In the genomic region with DNA sequence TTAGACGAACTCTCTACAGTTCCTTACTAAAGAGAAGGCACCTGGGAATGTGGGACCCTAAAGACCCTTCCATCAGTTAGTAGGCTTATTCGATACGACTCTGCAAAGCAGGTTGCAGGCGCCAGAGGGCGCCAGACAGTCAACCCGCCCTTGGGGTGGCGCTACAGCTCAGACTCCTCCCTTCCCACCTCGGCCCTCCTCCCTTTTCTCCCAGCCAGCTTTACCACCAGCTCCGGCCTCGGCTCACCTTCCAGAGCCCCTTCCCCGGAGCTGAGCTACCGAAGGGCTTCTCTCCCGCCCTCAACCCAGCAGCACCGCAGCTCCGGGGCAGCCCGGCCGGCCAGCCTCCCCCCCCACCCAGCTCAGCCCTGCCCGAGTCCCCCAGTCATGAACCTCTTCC, we compare ENCODE assay signal across 8 mouse cellular contexts. TPM values are rescaled to one million over a fixed set of nuclear protein-coding genes. Genes with fewer than 3 reads are reported as not detected.
DNase-seq lines count a peak whose midpoint lies in the region; ATAC-seq and TF ChIP-seq lines count a peak whose summit lies in the region.

Gene Kdelr1, plus strand, starts transcription at position 149 of the 400 bp plus-strand sequence.

- H3K36me3 ChIP-seq in G1E (replicated peaks) = peaks cover 38% of the 10 kb centered on the region
- H3K36me3 ChIP-seq in forebrain, postnatal 0 days (ENCODE audit: insufficient read depth) = peaks cover 29% of the 10 kb centered on the region
- peaks cover 27% of the 10 kb centered on the region for H3K36me3 ChIP-seq in lung, embryonic 15.5 days

- no peaks in the 10 kb centered on the region for H3K9me3 ChIP-seq in G1E (replicated peaks)
- no peaks in the 10 kb centered on the region for H3K9me3 ChIP-seq in forebrain, postnatal 0 days (ENCODE audit: low read length)
- H3K9me3 ChIP-seq in lung, embryonic 15.5 days = no peaks in the 10 kb centered on the region

- peak within 1 kb of the TSS; percentile 85 for H3K27ac ChIP-seq in forebrain, postnatal 0 days (ENCODE audit: low read depth, low read length)
- peak within 1 kb of the TSS; percentile 92 for H3K27ac ChIP-seq in lung, embryonic 15.5 days

- H3K4me3 ChIP-seq in G1E (ENCODE audit: low read depth, low read length) = peak within 1 kb of the TSS; percentile 82
- H3K4me3 ChIP-seq in forebrain, postnatal 0 days (ENCODE audit: low read depth, low read length) = peak within 1 kb of the TSS; percentile 81
- H3K4me3 ChIP-seq in lung, embryonic 15.5 days = peak within 1 kb of the TSS; percentile 78

- H3K4me2 ChIP-seq in forebrain, postnatal 0 days (ENCODE audit: low read depth) = peak within 1 kb of the TSS; percentile 87
- peak within 1 kb of the TSS; percentile 70 for H3K4me2 ChIP-seq in lung, embryonic 15.5 days

- H3K27me3 ChIP-seq in G1E (ENCODE audit: insufficient read depth, low read length) = peaks cover 32% of the 10 kb centered on the region
- H3K27me3 ChIP-seq in forebrain, postnatal 0 days (ENCODE audit: insufficient read depth, low read length) = no peaks in the 10 kb centered on the region; the same call in 1 of the 2 replicates
- peaks cover 41% of the 10 kb centered on the region for H3K27me3 ChIP-seq in lung, embryonic 15.5 days

- peak; percentile 93 for TF ChIP-seq CTCF in G1E (IDR thresholded peaks at IDR 0.05; ENCODE audit: low read depth, low read length)
- TF ChIP-seq CTCF in forebrain, postnatal 0 days (IDR thresholded peaks at IDR 0.05; ENCODE audit: low read depth) = peak; percentile 96

- peak; percentile 96 for DNase-seq in G1E (ENCODE audit: low spot score)
- DNase-seq in cerebellum, adult 18-20 months = peak; percentile 92 to 94
- peak; percentile 95 for DNase-seq in forebrain, postnatal 0 days
- DNase-seq in heart, postnatal 4 days = peak; percentile 94
- DNase-seq in layer of hippocampus, adult 8-10 months (ENCODE audit: low spot score in 2 of 2) = peak; percentile 80 to 91
- peak; percentile 79 for DNase-seq in ovary, adult 18-20 months (ENCODE audit: low spot score)
- DNase-seq in thymus, postnatal 0 days (ENCODE audit: low spot score) = peak; percentile 90

- peaks cover 29% of the 10 kb centered on the region for H3K4me1 ChIP-seq in G1E (ENCODE audit: insufficient read depth, low read depth, low read length)
- H3K4me1 ChIP-seq in forebrain, postnatal 0 days (ENCODE audit: insufficient read depth) = peaks cover 25% of the 10 kb centered on the region
- peaks cover 42% of the 10 kb centered on the region for H3K4me1 ChIP-seq in lung, embryonic 15.5 days

- peak within 1 kb of the TSS; percentile 90 for H3K9ac ChIP-seq in forebrain, postnatal 0 days
- peak within 1 kb of the TSS; percentile 94 for H3K9ac ChIP-seq in lung, embryonic 15.5 days

- peak; percentile 62; the same call in 1 of the 2 replicates for ATAC-seq in G1E (ENCODE audit: extremely low read depth, insufficient number of reproducible peaks, low FRiP score, poor library complexity, severe bottlenecking)
- ATAC-seq in forebrain, postnatal 0 days = peak; percentile 81
- ATAC-seq in lung, embryonic 15.5 days (ENCODE audit: borderline replicate concordance, extremely low read depth, low FRiP score, low TSS enrichment) = peak; percentile 78

- WGBS in forebrain, postnatal 0 days = 3% methylated on average over 18 of the region's 18 CpGs
- under 1% methylated on average over 18 of the region's 18 CpGs for WGBS in lung, embryonic 15.5 days

RNA-seq across cellular contexts. Expression of gene Kdelr1, which starts in this region (rescaled TPM):
- total RNA-seq in G1E (2014; fragmentation: Nextera tagmentation) = 125 and 135 TPM in 2 replicates
- 54.8 and 55.2 TPM in 2 replicates for total RNA-seq in G1E (2017)
- polyA plus RNA-seq in G1E (2012) = 209 and 350 TPM in 2 replicates
- 129 TPM in 2 replicates for total RNA-seq in forebrain, postnatal 0 days (2014; rRNA removed)
- 45.8 and 49.6 TPM in 2 replicates for polyA plus RNA-seq in forebrain, postnatal 0 days (2015; fragmentation: Nextera tagmentation; extraction: Ambion mirVana)
- 100 to 1,000 TPM; 118 to 130 TPM for total RNA-seq in heart, postnatal 4 days (2021)
- 10 to 100 TPM; 72.8 to 86.3 (median 79.1) TPM for total RNA-seq in layer of hippocampus, adult 8-10 months (2022)
- polyA plus RNA-seq in lung, embryonic 15.5 days (2015; fragmentation: Nextera tagmentation; extraction: Ambion mirVana) = 64.7 and 67.4 TPM in 2 replicates
- polyA plus RNA-seq in thymus, postnatal 0 days (2015; fragmentation: Nextera tagmentation; extraction: Ambion mirVana) = 35.8 and 38.7 TPM in 2 replicates

Comparison
In these comparisons a context has a peak if more than half of its experiments do, and no peak if none do; other contexts are left out.
1. Peak in every context shown above with its lines: DNase-seq, ATAC-seq, H3K4me3 ChIP-seq and H3K27ac ChIP-seq.